Mouse (Mus musculus): ENCODE data around the gene Krtap4-1. TPM values are rescaled to one million over a fixed set of nuclear protein-coding genes. Genes with fewer than 3 reads are reported as not detected.
"Not testable (repeated sequence)": the region's sequence is repeated elsewhere in the genome, so short reads cannot be mapped to it uniquely, and the experiment has no call there.

The Krtap4-1 gene
- not detected in 2 replicates for polyA plus RNA-seq (2015; fragmentation: Nextera tagmentation; extraction: Ambion mirVana)

DNA sequence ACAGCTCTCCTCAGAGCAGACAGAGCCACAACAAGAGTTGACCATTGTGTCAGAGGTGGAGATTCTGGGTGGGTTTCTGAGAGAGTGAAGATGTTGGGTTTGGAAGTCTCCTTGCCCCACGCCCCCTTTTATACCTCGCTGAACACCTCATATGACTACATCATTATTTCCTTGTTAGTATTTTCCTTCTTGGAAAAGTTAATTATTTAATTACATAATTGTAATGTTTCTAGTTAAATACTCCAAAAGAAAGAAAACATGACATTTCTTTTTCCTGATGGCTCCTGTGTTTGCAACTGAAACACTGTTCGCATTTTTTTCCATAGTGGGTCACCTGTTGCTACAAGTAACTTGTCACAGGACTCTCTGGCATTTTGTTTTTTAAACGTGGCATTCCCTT is at the start of gene Krtap4-1:
Gene Krtap4-1, minus strand, starts transcription at position 101 of the 400 bp plus-strand sequence.
- no peak for ATAC-seq (replicated peaks; ENCODE audit: low FRiP score, low read depth)
- Histone ChIP-seq H3K4me2 (ENCODE audit: low read length) (no peak within 1 kb of the TSS), H3K9ac (ENCODE audit: low read depth, low read length) (no peak within 1 kb of the TSS), H3K27me3 (ENCODE audit: insufficient read depth, low read length) (no peaks in the 10 kb centered on the region), H3K4me3 (replicated peaks; ENCODE audit: low read depth, low read length) (no peak within 1 kb of the TSS), H3K27ac (no peak within 1 kb of the TSS), H3K9me3 (replicated peaks; ENCODE audit: low read length) (no peaks in the 10 kb centered on the region), H3K36me3 (ENCODE audit: insufficient read depth, low read length) (no peaks in the 10 kb centered on the region), H3K4me1 (replicated peaks; ENCODE audit: insufficient read depth, low read length) (no peaks in the 10 kb centered on the region)
- TF ChIP-seq CTCF (IDR thresholded peaks at IDR 0.05; ENCODE audit: low read depth): no peak
- DNase-seq (ENCODE audit: low spot score): no peak
- 75% methylated on average over 4 of the region's 4 CpGs for WGBS

- TF ChIP-seq CTCF (IDR thresholded peaks at IDR 0.05; ENCODE audit: low read depth): no peak
- H3K27me3 ChIP-seq (ENCODE audit: insufficient read depth, low read length): no peaks in the 10 kb centered on the region
- H3K4me1 ChIP-seq (replicated peaks; ENCODE audit: insufficient read depth, low read length): no peaks in the 10 kb centered on the region
- no peak for DNase-seq (ENCODE audit: low spot score)
- no peaks in the 10 kb centered on the region for H3K36me3 ChIP-seq (ENCODE audit: insufficient read depth, low read length)
- no peak for ATAC-seq (replicated peaks; ENCODE audit: low FRiP score, low read depth)
- H3K4me2 ChIP-seq (ENCODE audit: low read length): no peak within 1 kb of the TSS
- H3K9ac ChIP-seq (ENCODE audit: low read depth, low read length): no peak within 1 kb of the TSS
- no peak within 1 kb of the TSS for H3K27ac ChIP-seq
- H3K9me3 ChIP-seq (replicated peaks; ENCODE audit: low read length): no peaks in the 10 kb centered on the region
- no peak within 1 kb of the TSS for H3K4me3 ChIP-seq (replicated peaks; ENCODE audit: low read depth, low read length)
Measured at GRCm38 (mm10) chr11:99665860-99666259, 37.8 kb upstream of the Krtap4-1 start, which contains the start of gene Krtap4-6. TSS of gene Krtap4-6 (minus strand) at chr11:99665960.

DNA sequence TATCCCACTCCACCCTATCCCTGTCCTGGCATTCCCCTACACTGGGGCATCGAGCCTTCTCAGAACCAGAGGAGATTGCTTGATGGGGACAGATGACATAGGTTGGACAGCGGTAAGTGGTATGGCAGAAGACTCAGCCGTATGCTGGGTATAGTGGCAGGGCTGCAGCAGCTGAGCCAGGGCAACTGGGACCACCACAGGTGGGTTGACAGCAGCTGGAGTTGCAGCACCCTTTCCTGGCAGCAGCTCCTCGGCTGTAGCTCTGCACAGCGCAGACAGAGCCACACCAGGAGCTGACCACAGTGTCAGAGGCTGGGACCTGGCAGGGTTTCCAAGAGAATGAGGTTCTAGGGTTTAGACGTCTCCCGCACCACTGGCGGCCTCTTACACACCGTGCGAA is 34.8 kb upstream of the Krtap4-1 start:
- ATAC-seq (replicated peaks; ENCODE audit: low FRiP score, low read depth) (no peak), DNase-seq (ENCODE audit: low spot score) (no peak)
- no peaks in the 10 kb centered on the region for H3K27me3 ChIP-seq (ENCODE audit: insufficient read depth, low read length)
- 79% methylated on average over 10 of the region's 10 CpGs for WGBS
- H3K4me1 ChIP-seq (replicated peaks; ENCODE audit: insufficient read depth, low read length): no peaks in the 10 kb centered on the region
- no peak overlapping the region for H3K4me2 ChIP-seq (ENCODE audit: low read length)
- TF ChIP-seq CTCF (IDR thresholded peaks at IDR 0.05; ENCODE audit: low read depth): no peak
- H3K27ac ChIP-seq: no peak overlapping the region
- H3K36me3 ChIP-seq (ENCODE audit: insufficient read depth, low read length): no peaks in the 10 kb centered on the region
- H3K4me3 ChIP-seq (replicated peaks; ENCODE audit: low read depth, low read length): no peak overlapping the region
- no peak overlapping the region for H3K9ac ChIP-seq (ENCODE audit: low read depth, low read length)
- no peaks in the 10 kb centered on the region for H3K9me3 ChIP-seq (replicated peaks; ENCODE audit: low read length)

DNA sequence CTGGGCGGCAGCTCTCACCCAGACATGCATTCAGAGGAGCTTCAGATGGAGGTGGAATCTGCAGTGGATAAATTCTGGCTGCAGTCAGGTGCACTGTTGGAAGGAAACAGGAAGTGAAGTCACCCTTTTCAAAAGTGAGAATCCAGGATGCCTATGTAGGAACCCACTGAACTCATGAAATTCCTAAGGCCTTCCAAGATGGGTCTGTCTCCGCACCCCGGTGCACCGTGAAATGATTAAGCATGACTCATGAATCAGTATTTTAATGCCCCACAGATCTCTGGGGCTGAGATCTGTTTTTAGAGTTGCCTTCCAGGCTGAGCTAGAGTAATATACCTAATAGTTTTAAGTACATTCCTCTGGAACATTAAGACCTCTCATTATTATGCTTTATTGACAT is 31.2 kb upstream of the Krtap4-1 start:
- Histone ChIP-seq H3K27me3 (ENCODE audit: insufficient read depth, low read length) (no peaks in the 10 kb centered on the region), H3K4me1 (replicated peaks; ENCODE audit: insufficient read depth, low read length) (no peaks in the 10 kb centered on the region), H3K4me3 (replicated peaks; ENCODE audit: low read depth, low read length) (no peak overlapping the region), H3K9ac (ENCODE audit: low read depth, low read length) (no peak overlapping the region), H3K36me3 (ENCODE audit: insufficient read depth, low read length) (no peaks in the 10 kb centered on the region), H3K27ac (no peak overlapping the region), H3K9me3 (replicated peaks; ENCODE audit: low read length) (no peaks in the 10 kb centered on the region), H3K4me2 (ENCODE audit: low read length) (no peak overlapping the region)
- TF ChIP-seq CTCF (IDR thresholded peaks at IDR 0.05; ENCODE audit: low read depth): no peak
- ATAC-seq (replicated peaks; ENCODE audit: low FRiP score, low read depth) (no peak), DNase-seq (ENCODE audit: low spot score) (no peak)
- 70% methylated on average over 4 of the region's 4 CpGs for WGBS

DNA sequence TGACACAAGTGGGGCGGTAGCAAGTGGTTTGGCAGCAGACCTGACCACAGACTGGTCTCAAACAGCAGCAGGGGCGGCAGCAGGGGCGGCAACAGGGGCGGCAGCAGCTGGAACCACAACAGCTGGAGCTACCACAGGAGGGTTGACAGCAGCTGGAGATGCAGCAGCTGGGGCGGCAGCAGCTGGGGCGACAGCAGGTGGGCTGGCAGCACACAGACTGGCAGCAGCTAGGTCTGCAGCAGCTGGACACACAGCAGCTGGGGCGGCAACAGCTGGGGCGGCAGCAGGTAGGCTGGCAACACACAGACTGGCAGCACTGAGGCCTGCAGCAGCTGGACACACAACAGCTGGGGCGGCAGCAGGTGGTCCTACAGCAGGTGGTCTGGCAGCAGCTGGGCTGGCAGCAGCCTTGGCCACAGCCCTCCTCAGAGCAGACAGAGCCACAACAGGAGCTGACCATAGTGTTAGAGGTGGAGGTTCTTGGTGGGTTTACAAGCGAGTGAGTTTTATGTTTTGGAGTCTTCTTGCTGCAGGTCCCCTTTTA is 30.5 kb upstream of the Krtap4-1 start, which contains the start of gene Gm11563:
Gene Gm11563, minus strand, starts transcription at position 494 of the 544 bp plus-strand sequence.
- H3K9me3 ChIP-seq (replicated peaks; ENCODE audit: low read length); H3K27me3 ChIP-seq (ENCODE audit: insufficient read depth, low read length); H3K4me2 ChIP-seq (ENCODE audit: low read length); H3K4me3 ChIP-seq (replicated peaks; ENCODE audit: low read depth, low read length); ATAC-seq (replicated peaks; ENCODE audit: low FRiP score, low read depth); DNase-seq (ENCODE audit: low spot score); H3K27ac ChIP-seq; H3K9ac ChIP-seq (ENCODE audit: low read depth, low read length); H3K36me3 ChIP-seq (ENCODE audit: insufficient read depth, low read length); H3K4me1 ChIP-seq (replicated peaks; ENCODE audit: insufficient read depth, low read length): not testable (repeated sequence)
- WGBS: 54% methylated on average over 10 of the region's 10 CpGs

- WGBS: 42% methylated on average over 5 of the region's 5 CpGs
- H3K9me3 ChIP-seq (replicated peaks; ENCODE audit: low read length): no peaks in the 10 kb centered on the region
- H3K4me3 ChIP-seq (replicated peaks; ENCODE audit: low read depth, low read length): no peak overlapping the region
- ATAC-seq (replicated peaks; ENCODE audit: low FRiP score, low read depth) (no peak), DNase-seq (ENCODE audit: low spot score) (no peak)
- no peaks in the 10 kb centered on the region for H3K4me1 ChIP-seq (replicated peaks; ENCODE audit: insufficient read depth, low read length)
- no peaks in the 10 kb centered on the region for H3K36me3 ChIP-seq (ENCODE audit: insufficient read depth, low read length)
- TF ChIP-seq CTCF (IDR thresholded peaks at IDR 0.05; ENCODE audit: low read depth): no peak
- no peaks in the 10 kb centered on the region for H3K27me3 ChIP-seq (ENCODE audit: insufficient read depth, low read length)
- no peak overlapping the region for H3K27ac ChIP-seq
- no peak overlapping the region for H3K4me2 ChIP-seq (ENCODE audit: low read length)
- H3K9ac ChIP-seq (ENCODE audit: low read depth, low read length): no peak overlapping the region
Measured at GRCm38 (mm10) chr11:99657051-99657450, 29.0 kb upstream of the Krtap4-1 start.

DNA sequence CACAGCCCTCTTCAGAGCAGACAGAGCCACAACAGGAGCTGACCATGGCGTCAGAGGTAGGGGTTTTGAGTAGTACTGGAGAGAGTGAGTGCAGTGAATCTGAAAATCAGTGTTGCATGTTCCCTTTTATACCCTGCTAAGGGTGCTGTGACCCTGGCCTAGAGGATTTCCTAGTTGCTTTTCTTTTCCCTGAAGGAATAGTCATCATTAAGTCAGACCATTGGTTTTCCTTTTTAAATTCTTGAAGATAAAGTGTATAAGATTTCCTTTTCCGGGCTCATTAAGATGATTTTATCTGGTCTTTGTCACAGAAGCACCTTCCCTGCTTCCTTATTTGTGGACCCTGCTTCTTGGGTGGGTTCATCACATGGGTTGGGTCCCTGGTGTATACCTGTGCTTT is 22.1 kb upstream of the Krtap4-1 start, which contains the start of gene Gm11555:
Gene Gm11555, minus strand, starts transcription at position 101 of the 400 bp plus-strand sequence.
- H3K4me3 ChIP-seq (replicated peaks; ENCODE audit: low read depth, low read length): no peak within 1 kb of the TSS
- TF ChIP-seq CTCF (IDR thresholded peaks at IDR 0.05; ENCODE audit: low read depth): no peak
- H3K4me1 ChIP-seq (replicated peaks; ENCODE audit: insufficient read depth, low read length): no peaks in the 10 kb centered on the region
- no peaks in the 10 kb centered on the region for H3K9me3 ChIP-seq (replicated peaks; ENCODE audit: low read length)
- no peak within 1 kb of the TSS for H3K9ac ChIP-seq (ENCODE audit: low read depth, low read length)
- ATAC-seq (replicated peaks; ENCODE audit: low FRiP score, low read depth) (no peak), DNase-seq (ENCODE audit: low spot score) (no peak)
- H3K27me3 ChIP-seq (ENCODE audit: insufficient read depth, low read length): no peaks in the 10 kb centered on the region
- H3K27ac ChIP-seq: no peak within 1 kb of the TSS
- H3K36me3 ChIP-seq (ENCODE audit: insufficient read depth, low read length): no peaks in the 10 kb centered on the region
- no peak within 1 kb of the TSS for H3K4me2 ChIP-seq (ENCODE audit: low read length)
- 85% methylated on average over 2 of the region's 2 CpGs for WGBS

All from kidney, postnatal 0 days (tissue).